Mouse (Mus musculus) erythroblast, embryonic 14.5 days (primary cell): ENCODE measurements around the gene Tcaf1. TPM values are rescaled to one million over a fixed set of nuclear protein-coding genes. Genes with fewer than 3 reads are reported as not detected.

Experiments used
- H3K27me3 ChIP-seq: 2 replicates; pipeline ENCODE4 v1.6.1; 2012; ENCODE audit warnings: inconsistent platforms; ENCODE audit not compliant: control insufficient read depth
- H3K36me3 ChIP-seq: 2 replicates; pipeline ENCODE4 v1.6.1; 2012; ENCODE audit warnings: mild to moderate bottlenecking, inconsistent platforms; ENCODE audit not compliant: control insufficient read depth
- H3K4me1 ChIP-seq: 2 replicates; pipeline ENCODE4 v1.6.1; 2012; ENCODE audit warnings: inconsistent platforms; ENCODE audit not compliant: control insufficient read depth
- H3K4me3 ChIP-seq: replicated peaks from 2 replicates; pipeline ENCODE3; 2012; ENCODE audit warnings: moderate library complexity, mild to moderate bottlenecking, inconsistent platforms
- H3K9me3 ChIP-seq: 2 replicates; pipeline ENCODE4 v1.6.1; 2012; ENCODE audit warnings: low read length, inconsistent platforms, mixed read lengths; ENCODE audit not compliant: control insufficient read depth
- GATA1 ChIP-seq: IDR thresholded peaks from 2 replicates; pipeline ENCODE4 v1.6.1; 2012; ENCODE audit warnings: low read length, inconsistent platforms, mixed read lengths
- TAL1 ChIP-seq: IDR thresholded peaks from 3 replicates; pipeline ENCODE4 v1.6.1; 2012; ENCODE audit warnings: low read length, inconsistent platforms, mixed read lengths
- polyA plus RNA-seq: library from polyadenylated mRNA; stranded (reverse); fragments of >175 nt; gene quantifications from 2 replicates; pipeline ENCODE4 v1.2.3, GENCODE M21; 2012

Tcaf1 gene
- polyA plus RNA-seq, 1 experiment, result 0.01 TPM

GRCm38 (mm10) chr6:42689761-42690160 lies 20.1 kb downstream of the Tcaf1 start:
- no peak for TF ChIP-seq TAL1
- TF ChIP-seq GATA1, result no peak
- no peaks in the 10 kb centered on the region for H3K36me3 ChIP-seq

DNA sequence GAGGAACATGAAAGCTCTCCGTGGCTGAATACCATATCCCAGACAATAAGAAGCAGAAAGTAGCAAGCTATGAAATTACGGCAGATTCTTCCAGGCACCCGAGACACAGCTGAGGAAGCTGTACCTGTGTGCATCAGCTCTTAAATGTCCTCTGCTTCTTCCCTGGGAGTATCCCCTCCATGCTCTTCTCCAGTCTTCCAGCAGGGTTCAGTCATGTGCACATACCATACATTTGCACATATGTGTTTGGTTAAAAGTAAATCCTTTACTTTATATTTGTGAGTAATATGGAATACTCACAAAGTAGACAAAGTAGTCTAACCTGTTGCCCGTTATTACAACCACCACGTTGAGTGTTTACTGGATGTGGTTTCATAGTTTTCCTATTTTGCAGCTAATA lies 22.0 kb downstream of the Tcaf1 start:
- TF ChIP-seq GATA1, result no peak
- TF ChIP-seq TAL1, result no peak
- H3K9me3 ChIP-seq, result no peaks in the 10 kb centered on the region
- H3K27me3 ChIP-seq, result no peaks in the 10 kb centered on the region
- no peaks in the 10 kb centered on the region for H3K36me3 ChIP-seq
- peaks cover 22% of the 10 kb centered on the region for H3K4me1 ChIP-seq
- no peak overlapping the region for H3K4me3 ChIP-seq

More at GRCm38 (mm10) chr6:42689761-42690160, 20.1 kb downstream of the Tcaf1 start:
- Histone ChIP-seq H3K4me3 (no peak overlapping the region), H3K27me3 (no peaks in the 10 kb centered on the region), H3K4me1 (peaks cover 23% of the 10 kb centered on the region), H3K9me3 (no peaks in the 10 kb centered on the region)

- no peak for TF ChIP-seq TAL1
- no peak for TF ChIP-seq GATA1
- Histone ChIP-seq H3K4me1 (no peaks in the 10 kb centered on the region), H3K27me3 (no peaks in the 10 kb centered on the region), H3K4me3 (no peak overlapping the region), H3K9me3 (no peaks in the 10 kb centered on the region), H3K36me3 (peaks cover under 1% of the 10 kb centered on the region; the same call in 1 of the 2 replicates)
These were observed 29.8 kb downstream of the Tcaf1 start for GRCm38 (mm10) chr6:42680077-42680476.

DNA sequence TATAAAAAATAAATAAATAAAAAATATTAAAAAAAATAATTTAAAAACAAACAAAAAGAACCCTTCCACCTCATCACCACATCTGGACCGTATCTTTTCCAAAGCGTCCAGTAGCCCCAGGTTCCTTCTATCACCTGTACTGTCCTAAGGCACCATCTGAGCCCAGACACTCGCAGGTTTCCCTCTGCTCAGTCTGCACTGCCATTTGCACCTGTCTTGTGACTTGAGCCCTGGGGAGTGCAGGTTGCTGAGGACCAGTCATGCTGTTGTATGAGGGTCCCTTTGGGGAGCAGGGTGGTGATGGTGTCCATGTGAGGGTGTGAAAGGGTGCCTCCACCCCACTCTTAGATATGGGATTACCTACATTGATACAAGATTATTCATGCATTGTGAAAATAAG lies 33.9 kb downstream of the Tcaf1 start:
- no peak overlapping the region for H3K4me3 ChIP-seq
- no peaks in the 10 kb centered on the region for H3K4me1 ChIP-seq
- TF ChIP-seq GATA1, result no peak
- no peak for TF ChIP-seq TAL1
- H3K9me3 ChIP-seq, result no peaks in the 10 kb centered on the region
- peaks cover 4% of the 10 kb centered on the region; the same call in 1 of the 2 replicates for H3K36me3 ChIP-seq
- H3K27me3 ChIP-seq, result no peaks in the 10 kb centered on the region

GRCm38 (mm10) chr6:42671767-42672166 lies 38.1 kb downstream of the Tcaf1 start:
- Histone ChIP-seq H3K9me3 (no peaks in the 10 kb centered on the region), H3K36me3 (peaks cover 4% of the 10 kb centered on the region; the same call in 1 of the 2 replicates)

DNA sequence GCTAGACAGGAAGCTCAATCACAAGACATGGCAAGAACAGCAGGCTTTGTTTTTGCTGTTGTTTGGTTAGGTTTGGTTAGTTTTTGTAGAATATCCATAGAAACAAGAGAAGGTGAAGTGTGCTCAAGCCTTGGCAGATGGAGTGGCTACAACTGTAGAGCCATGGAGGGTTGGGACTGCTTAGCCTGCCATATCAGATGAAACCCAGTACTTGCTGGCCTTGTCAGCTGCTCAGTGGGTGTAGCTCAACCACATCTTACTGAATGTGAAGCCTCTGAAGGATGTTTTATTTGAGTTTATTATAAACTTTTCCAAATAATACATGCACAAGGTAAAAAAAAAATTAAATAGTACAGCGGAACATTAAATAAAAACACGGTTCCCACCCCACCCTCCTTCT lies 42.2 kb downstream of the Tcaf1 start:
- H3K4me1 ChIP-seq, result no peaks in the 10 kb centered on the region
- TF ChIP-seq GATA1, result no peak
- no peak for TF ChIP-seq TAL1
- H3K4me3 ChIP-seq, result no peak overlapping the region
- no peaks in the 10 kb centered on the region for H3K9me3 ChIP-seq
- H3K27me3 ChIP-seq, result no peaks in the 10 kb centered on the region
- no peaks in the 10 kb centered on the region for H3K36me3 ChIP-seq

More at GRCm38 (mm10) chr6:42671767-42672166, 38.1 kb downstream of the Tcaf1 start:
- TF ChIP-seq GATA1, result no peak
- Histone ChIP-seq H3K27me3 (no peaks in the 10 kb centered on the region), H3K4me3 (no peak overlapping the region), H3K4me1 (no peaks in the 10 kb centered on the region)

- no peaks in the 10 kb centered on the region for H3K9me3 ChIP-seq
- H3K4me1 ChIP-seq, result no peaks in the 10 kb centered on the region
- H3K27me3 ChIP-seq, result no peaks in the 10 kb centered on the region
- no peak overlapping the region for H3K4me3 ChIP-seq
- H3K36me3 ChIP-seq, result no peaks in the 10 kb centered on the region
- TF ChIP-seq GATA1 (no peak), TAL1 (no peak)
These were observed 48.1 kb downstream of the Tcaf1 start for GRCm38 (mm10) chr6:42661739-42662138.

DNA sequence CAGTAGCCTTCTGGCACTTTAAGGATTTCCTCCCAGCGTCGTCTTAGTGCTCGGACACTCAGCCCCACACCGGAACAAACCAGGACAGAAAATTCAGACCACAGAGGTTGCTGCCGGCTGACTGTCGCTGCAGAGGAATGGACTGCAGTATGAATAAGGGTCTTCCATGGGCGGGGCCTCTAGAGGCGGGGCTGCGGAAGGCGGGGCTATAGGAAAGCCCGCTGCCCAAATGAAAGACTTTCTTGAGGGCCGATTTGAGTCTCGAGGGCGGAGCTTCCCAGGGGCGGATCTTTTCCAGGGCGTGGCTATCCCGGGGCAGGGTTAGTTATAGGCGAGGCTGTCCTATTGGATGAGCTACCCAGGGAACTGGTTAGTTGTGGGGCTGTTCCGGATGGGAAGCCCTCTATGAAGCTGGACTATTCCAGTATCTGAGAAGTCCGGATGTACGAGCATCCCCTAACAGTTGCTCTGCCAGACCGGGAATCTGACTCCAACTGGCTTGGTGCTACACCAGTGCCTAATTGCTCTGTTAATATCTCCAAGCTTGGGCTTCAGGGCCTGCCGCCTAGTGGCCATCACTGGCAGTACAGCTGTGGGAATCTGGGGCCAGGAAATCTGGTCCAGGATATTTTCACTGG lies 64.9 kb downstream of the Tcaf1 start, which contains the start of gene Tcaf2:
Gene Tcaf2 (minus strand): TSS at position 343 of the 638 bp plus-strand sequence.
- Histone ChIP-seq H3K36me3 (no peaks in the 10 kb centered on the region), H3K27me3 (no peaks in the 10 kb centered on the region), H3K4me3 (peak within 1 kb of the TSS; percentile 16), H3K9me3 (no peaks in the 10 kb centered on the region), H3K4me1 (peaks cover 5% of the 10 kb centered on the region)
- no peak for TF ChIP-seq GATA1
- TF ChIP-seq TAL1, result no peak

DNA sequence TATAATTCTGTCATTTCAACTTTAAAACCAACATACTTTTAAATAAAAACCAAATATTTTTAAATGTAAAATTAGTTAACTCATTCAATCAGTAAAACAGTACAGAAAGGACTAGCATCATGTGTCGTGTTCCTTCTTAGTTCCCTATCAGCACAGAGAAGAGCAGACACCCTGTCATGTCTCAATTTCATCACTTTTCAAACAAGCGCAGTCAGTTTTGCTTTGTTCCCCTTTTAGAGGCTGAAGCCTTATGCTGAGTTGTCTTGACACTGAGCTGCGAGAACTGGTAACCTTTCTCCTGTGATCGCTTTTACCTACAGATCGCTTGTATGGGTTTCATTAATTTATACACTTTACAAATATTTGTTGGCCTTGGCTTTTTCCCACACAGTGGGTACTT lies 75.5 kb downstream of the Tcaf1 start:
- TF ChIP-seq TAL1 (no peak), GATA1 (no peak)
- no peaks in the 10 kb centered on the region for H3K9me3 ChIP-seq

DNA sequence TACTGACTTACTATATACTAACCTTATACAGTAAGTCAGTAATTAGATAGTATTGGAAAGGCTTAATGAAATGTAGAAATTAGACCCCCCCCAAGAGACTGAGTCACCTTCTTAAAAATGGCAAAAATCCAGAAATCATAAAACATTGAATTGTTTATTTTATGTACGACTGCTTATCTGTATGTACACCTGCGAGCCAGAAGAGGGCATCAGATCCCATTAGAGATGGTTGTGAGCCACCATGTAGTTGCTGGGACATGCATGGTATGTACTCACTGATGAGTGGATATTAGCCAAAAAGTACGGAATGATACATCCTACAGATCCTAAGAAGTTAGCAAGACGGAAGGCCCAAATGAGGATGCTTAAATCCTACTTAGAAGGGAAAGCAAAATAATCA lies 78.5 kb downstream of the Tcaf1 start:
- Histone ChIP-seq H3K27me3 (no peaks in the 10 kb centered on the region), H3K4me3 (no peak overlapping the region), H3K36me3 (no peaks in the 10 kb centered on the region), H3K9me3 (no peaks in the 10 kb centered on the region), H3K4me1 (no peaks in the 10 kb centered on the region)
- TF ChIP-seq GATA1, result no peak
- no peak for TF ChIP-seq TAL1

More for the DNA sequence above, 75.5 kb downstream of the Tcaf1 start:
- Histone ChIP-seq H3K4me1 (no peaks in the 10 kb centered on the region), H3K4me3 (no peak overlapping the region), H3K27me3 (no peaks in the 10 kb centered on the region), H3K36me3 (no peaks in the 10 kb centered on the region)

Other genes with a start within 250 kb of the Tcaf1 start
- gene Olfr458, start 244.9 kb downstream of the Tcaf1 start, polyA plus RNA-seq, result not detected in 2 replicates
- not detected in 2 replicates for gene Olfr457, start 233.8 kb downstream of the Tcaf1 start, polyA plus RNA-seq
- gene Olfr456, start 222.9 kb downstream of the Tcaf1 start, polyA plus RNA-seq, result not detected in 2 replicates
- not detected in 2 replicates for gene Olfr455, start 162.5 kb downstream of the Tcaf1 start, polyA plus RNA-seq
- gene Tcaf3, start 112.4 kb downstream of the Tcaf1 start, polyA plus RNA-seq, result not detected in 2 replicates
- gene Tcaf2, start 64.8 kb downstream of the Tcaf1 start, polyA plus RNA-seq, result 0.09 TPM in 1 of 2 replicates, not detected in the other
- gene Olfr453, start 29.3 kb upstream of the Tcaf1 start, polyA plus RNA-seq, result not detected in 2 replicates
- gene Olfr38, start 46.3 kb upstream of the Tcaf1 start, polyA plus RNA-seq, result not detected in 2 replicates
- gene Olfr452, start 75.0 kb upstream of the Tcaf1 start, polyA plus RNA-seq, result not detected in 2 replicates
- 0.05 TPM in 1 of 2 replicates, not detected in the other for gene Olfr450, start 101.9 kb upstream of the Tcaf1 start, polyA plus RNA-seq
- not detected in 2 replicates for gene Olfr449, start 124.3 kb upstream of the Tcaf1 start, polyA plus RNA-seq
- gene Olfr448, start 180.4 kb upstream of the Tcaf1 start, polyA plus RNA-seq, result not detected in 2 replicates
- 0.01 TPM in 1 of 2 replicates, not detected in the other for gene Olfr447, start 198.8 kb upstream of the Tcaf1 start, polyA plus RNA-seq
- not detected in 2 replicates for gene Olfr446, start 211.3 kb upstream of the Tcaf1 start, polyA plus RNA-seq
- not detected in 2 replicates for gene Olfr444, start 239.0 kb upstream of the Tcaf1 start, polyA plus RNA-seq